Mouse (Mus musculus): ENCODE data around the gene Fto.

Fto gene

DNA sequence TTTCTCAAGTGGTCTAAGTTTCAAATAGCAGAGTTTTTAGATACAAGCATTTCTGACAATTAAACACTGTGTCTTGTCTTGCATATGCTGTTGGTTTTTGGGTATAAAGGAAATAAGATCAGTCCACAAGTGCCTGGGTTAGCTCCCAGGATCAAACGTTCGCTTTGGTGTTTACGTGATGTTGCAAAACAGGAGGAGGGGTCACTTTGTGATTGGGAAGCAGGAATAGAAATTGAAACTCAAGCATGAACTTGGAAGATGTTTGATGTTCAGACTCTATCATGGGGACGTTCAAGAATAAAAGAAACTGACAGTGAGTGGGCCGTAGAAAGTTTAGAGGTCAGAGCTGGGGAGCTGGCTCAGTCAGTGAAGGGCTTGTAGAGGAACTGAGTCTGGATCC, 29.5 kb downstream of the Fto start:
- H3K9me3 ChIP-seq (ENCODE audit: low read length), result no peaks in the 10 kb centered on the region
- H3K4me3 ChIP-seq (replicated peaks; ENCODE audit: low read length), result no peak overlapping the region
- no peaks in the 10 kb centered on the region for H3K27me3 ChIP-seq (ENCODE audit: insufficient read depth, low read length)
- H3K4me1 ChIP-seq (replicated peaks; ENCODE audit: low read depth, low read length), result peaks cover 26% of the 10 kb centered on the region
- TF ChIP-seq POU5F1 (IDR thresholded peaks at IDR 0.05; ENCODE audit: borderline replicate concordance, low read length) (no peak), CTCF (conservative IDR thresholded peaks at IDR 0.05; ENCODE audit: low read length) (no peak), NANOG (IDR thresholded peaks at IDR 0.05; ENCODE audit: borderline replicate concordance, low read length) (no peak)
- H3K36me3 ChIP-seq (ENCODE audit: insufficient read depth, low read length), result peaks cover 5% of the 10 kb centered on the region; the same call in 1 of the 2 replicates

DNA sequence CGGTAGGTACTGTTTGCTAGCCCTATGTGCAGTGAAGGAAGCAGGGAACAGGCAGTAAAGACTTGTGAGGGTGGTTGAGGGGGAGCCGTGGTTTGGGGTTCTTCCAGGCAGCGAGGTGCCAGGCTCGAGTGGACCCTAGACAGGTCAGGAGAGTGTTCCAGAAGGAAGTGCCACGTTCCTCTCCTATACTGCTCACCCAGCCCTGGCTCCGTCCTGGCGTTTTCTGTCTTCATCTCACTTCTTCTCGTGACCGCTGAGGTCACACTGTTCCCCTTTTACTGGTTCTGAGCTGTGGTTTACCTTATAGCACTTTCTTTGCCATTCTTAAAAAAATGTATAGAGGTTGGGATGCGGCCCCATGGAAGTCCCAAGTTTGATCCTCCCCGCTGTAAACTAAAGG, 31.3 kb downstream of the Fto start:
- Histone ChIP-seq H3K36me3 (ENCODE audit: insufficient read depth, low read length) (peaks cover 5% of the 10 kb centered on the region; the same call in 1 of the 2 replicates), H3K4me1 (replicated peaks; ENCODE audit: low read depth, low read length) (peaks cover 26% of the 10 kb centered on the region), H3K27me3 (ENCODE audit: insufficient read depth, low read length) (no peaks in the 10 kb centered on the region), H3K9me3 (ENCODE audit: low read length) (no peaks in the 10 kb centered on the region), H3K4me3 (replicated peaks; ENCODE audit: low read length) (no peak overlapping the region)
- TF ChIP-seq CTCF (conservative IDR thresholded peaks at IDR 0.05; ENCODE audit: low read length), result no peak
- no peak for TF ChIP-seq POU5F1 (IDR thresholded peaks at IDR 0.05; ENCODE audit: borderline replicate concordance, low read length)
- TF ChIP-seq NANOG (IDR thresholded peaks at IDR 0.05; ENCODE audit: borderline replicate concordance, low read length), result no peak

DNA sequence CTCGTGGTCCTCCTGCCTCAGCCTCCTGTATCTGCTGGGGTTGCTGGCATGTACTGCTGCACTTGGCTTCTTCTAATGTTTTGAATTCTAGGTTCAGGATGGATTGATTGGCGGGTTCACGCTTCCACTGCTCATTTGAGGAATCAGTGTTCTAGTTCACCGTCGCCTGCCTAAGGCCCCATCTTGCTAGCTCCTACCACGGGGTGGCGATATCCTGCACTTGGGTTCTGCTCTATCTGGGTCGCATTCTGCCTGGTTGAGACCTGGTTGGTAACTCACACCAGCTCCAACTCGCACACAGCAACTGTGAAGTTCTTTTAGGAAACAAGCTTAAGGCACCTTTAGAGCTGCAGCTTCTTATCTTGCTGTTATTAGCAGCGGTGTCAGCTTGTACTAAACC, 33.8 kb downstream of the Fto start:
- Histone ChIP-seq H3K27me3 (ENCODE audit: insufficient read depth, low read length) (no peaks in the 10 kb centered on the region), H3K4me1 (replicated peaks; ENCODE audit: low read depth, low read length) (peaks cover 27% of the 10 kb centered on the region), H3K4me3 (replicated peaks; ENCODE audit: low read length) (no peak overlapping the region), H3K36me3 (ENCODE audit: insufficient read depth, low read length) (no peaks in the 10 kb centered on the region), H3K9me3 (ENCODE audit: low read length) (no peaks in the 10 kb centered on the region)
- 0 out of 2 replicates have a peak, but pooled peaks have one; percentile 13 for TF ChIP-seq CTCF (conservative IDR thresholded peaks at IDR 0.05; ENCODE audit: low read length)
- TF ChIP-seq POU5F1 (IDR thresholded peaks at IDR 0.05; ENCODE audit: borderline replicate concordance, low read length), result no peak

DNA sequence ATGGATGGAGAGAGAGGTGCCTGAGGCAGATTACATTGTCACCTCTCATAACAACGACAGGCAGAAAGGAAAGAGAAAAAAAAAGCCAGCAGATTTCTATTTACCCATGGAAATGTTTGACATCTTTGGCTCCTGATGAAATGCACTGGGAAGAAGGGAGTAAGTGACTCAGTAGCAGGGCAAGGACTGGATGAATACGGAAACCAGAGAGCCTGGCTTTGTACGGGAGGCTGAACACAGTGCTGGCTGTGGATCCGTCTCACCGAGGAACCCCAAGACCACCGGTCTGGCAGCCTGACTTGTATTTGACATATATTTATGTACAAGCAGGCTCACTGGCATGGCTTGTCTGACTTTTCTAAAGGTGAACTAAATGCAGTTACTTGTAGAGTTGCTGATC, 34.3 kb downstream of the Fto start:
- Histone ChIP-seq H3K4me3 (replicated peaks; ENCODE audit: low read length) (no peak overlapping the region), H3K9me3 (ENCODE audit: low read length) (no peaks in the 10 kb centered on the region), H3K4me1 (replicated peaks; ENCODE audit: low read depth, low read length) (peaks cover 24% of the 10 kb centered on the region), H3K27me3 (ENCODE audit: insufficient read depth, low read length) (no peaks in the 10 kb centered on the region), H3K36me3 (ENCODE audit: insufficient read depth, low read length) (no peaks in the 10 kb centered on the region)
- TF ChIP-seq POU5F1 (IDR thresholded peaks at IDR 0.05; ENCODE audit: borderline replicate concordance, low read length) (no peak), CTCF (conservative IDR thresholded peaks at IDR 0.05; ENCODE audit: low read length) (no peak), NANOG (IDR thresholded peaks at IDR 0.05; ENCODE audit: borderline replicate concordance, low read length) (no peak)

DNA sequence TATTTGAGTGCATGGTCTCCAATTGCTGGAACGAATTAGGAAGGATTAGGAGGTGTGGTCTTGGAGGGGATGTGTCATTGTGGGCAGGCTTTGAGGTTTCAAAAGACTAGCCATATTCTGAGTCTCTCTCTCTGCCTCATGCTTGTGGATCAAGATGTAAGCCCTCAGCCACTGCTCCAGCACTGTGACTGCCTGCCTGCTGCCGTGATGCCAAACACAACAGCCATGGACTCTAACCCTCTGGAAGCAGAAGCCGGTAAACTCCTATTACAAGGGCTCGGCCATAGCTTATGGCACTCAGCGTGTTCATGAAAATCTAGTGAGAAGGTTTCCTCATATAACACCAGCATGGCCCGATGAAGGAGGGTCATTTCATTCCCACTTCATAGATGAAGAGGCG, 36.5 kb downstream of the Fto start:
- Histone ChIP-seq H3K4me3 (replicated peaks; ENCODE audit: low read length) (no peak overlapping the region), H3K9me3 (ENCODE audit: low read length) (no peaks in the 10 kb centered on the region), H3K4me1 (replicated peaks; ENCODE audit: low read depth, low read length) (peaks cover 13% of the 10 kb centered on the region), H3K27me3 (ENCODE audit: insufficient read depth, low read length) (no peaks in the 10 kb centered on the region), H3K36me3 (ENCODE audit: insufficient read depth, low read length) (no peaks in the 10 kb centered on the region)
- TF ChIP-seq CTCF (conservative IDR thresholded peaks at IDR 0.05; ENCODE audit: low read length) (no peak), NANOG (IDR thresholded peaks at IDR 0.05; ENCODE audit: borderline replicate concordance, low read length) (no peak), POU5F1 (IDR thresholded peaks at IDR 0.05; ENCODE audit: borderline replicate concordance, low read length) (no peak)

- no peak overlapping the region for H3K4me3 ChIP-seq (replicated peaks; ENCODE audit: low read length)
- no peaks in the 10 kb centered on the region for H3K27me3 ChIP-seq (ENCODE audit: insufficient read depth, low read length)
- TF ChIP-seq POU5F1 (IDR thresholded peaks at IDR 0.05; ENCODE audit: borderline replicate concordance, low read length) (no peak), CTCF (conservative IDR thresholded peaks at IDR 0.05; ENCODE audit: low read length) (no peak), NANOG (IDR thresholded peaks at IDR 0.05; ENCODE audit: borderline replicate concordance, low read length) (no peak)
- H3K9me3 ChIP-seq (ENCODE audit: low read length), result no peaks in the 10 kb centered on the region
- no peaks in the 10 kb centered on the region for H3K36me3 ChIP-seq (ENCODE audit: insufficient read depth, low read length)
- peaks cover 18% of the 10 kb centered on the region for H3K4me1 ChIP-seq (replicated peaks; ENCODE audit: low read depth, low read length)
Observed at GRCm38 (mm10) chr8:91350628-91351027, 37.3 kb downstream of the Fto start.

GRCm38 (mm10) chr8:91352598-91352997, 39.3 kb downstream of the Fto start:
- TF ChIP-seq NANOG (IDR thresholded peaks at IDR 0.05; ENCODE audit: borderline replicate concordance, low read length), result no peak
- TF ChIP-seq CTCF (conservative IDR thresholded peaks at IDR 0.05; ENCODE audit: low read length), result no peak
- no peak for TF ChIP-seq POU5F1 (IDR thresholded peaks at IDR 0.05; ENCODE audit: borderline replicate concordance, low read length)
- Histone ChIP-seq H3K36me3 (ENCODE audit: insufficient read depth, low read length) (no peaks in the 10 kb centered on the region), H3K4me3 (replicated peaks; ENCODE audit: low read length) (no peak overlapping the region), H3K27me3 (ENCODE audit: insufficient read depth, low read length) (no peaks in the 10 kb centered on the region), H3K9me3 (ENCODE audit: low read length) (no peaks in the 10 kb centered on the region), H3K4me1 (replicated peaks; ENCODE audit: low read depth, low read length) (peaks cover 28% of the 10 kb centered on the region)

DNA sequence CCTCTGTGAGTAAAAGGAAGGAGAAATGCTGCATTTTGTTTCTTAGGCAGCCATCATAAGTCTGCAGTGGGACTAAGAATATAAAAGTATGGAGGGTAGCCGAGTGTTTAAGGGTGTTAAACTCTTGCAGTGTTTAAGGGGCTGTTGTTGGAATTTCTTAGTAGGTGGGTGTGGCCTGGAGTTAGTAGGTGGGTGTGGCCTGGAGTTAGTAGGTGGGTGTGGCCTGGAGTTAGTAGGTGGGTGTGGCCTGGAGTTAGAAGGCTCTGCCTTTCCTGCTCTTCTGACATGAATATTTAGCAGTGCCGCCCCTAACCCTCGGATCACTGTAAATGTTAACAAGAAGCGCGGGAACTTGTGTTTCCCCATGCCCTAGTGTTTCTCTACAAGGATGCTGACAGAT, 39.7 kb downstream of the Fto start:
- no peaks in the 10 kb centered on the region for H3K27me3 ChIP-seq (ENCODE audit: insufficient read depth, low read length)
- TF ChIP-seq CTCF (conservative IDR thresholded peaks at IDR 0.05; ENCODE audit: low read length), result no peak
- no peak for TF ChIP-seq POU5F1 (IDR thresholded peaks at IDR 0.05; ENCODE audit: borderline replicate concordance, low read length)
- TF ChIP-seq NANOG (IDR thresholded peaks at IDR 0.05; ENCODE audit: borderline replicate concordance, low read length), result no peak
- no peaks in the 10 kb centered on the region for H3K9me3 ChIP-seq (ENCODE audit: low read length)
- peaks cover 32% of the 10 kb centered on the region for H3K4me1 ChIP-seq (replicated peaks; ENCODE audit: low read depth, low read length)
- no peaks in the 10 kb centered on the region for H3K36me3 ChIP-seq (ENCODE audit: insufficient read depth, low read length)
- no peak overlapping the region for H3K4me3 ChIP-seq (replicated peaks; ENCODE audit: low read length)

GRCm38 (mm10) chr8:91353907-91354306, 40.6 kb downstream of the Fto start:
- no peaks in the 10 kb centered on the region for H3K36me3 ChIP-seq (ENCODE audit: insufficient read depth, low read length)
- no peaks in the 10 kb centered on the region for H3K9me3 ChIP-seq (ENCODE audit: low read length)
- H3K4me1 ChIP-seq (replicated peaks; ENCODE audit: low read depth, low read length), result peaks cover 40% of the 10 kb centered on the region
- no peak overlapping the region for H3K4me3 ChIP-seq (replicated peaks; ENCODE audit: low read length)
- H3K27me3 ChIP-seq (ENCODE audit: insufficient read depth, low read length), result no peaks in the 10 kb centered on the region
- TF ChIP-seq POU5F1 (IDR thresholded peaks at IDR 0.05; ENCODE audit: borderline replicate concordance, low read length), result no peak
- peak; percentile 21; the same call in 1 of the 2 replicates for TF ChIP-seq CTCF (conservative IDR thresholded peaks at IDR 0.05; ENCODE audit: low read length)
